Mouse (Mus musculus) G1E (cell line): Measurements from ENCODE around the gene Enoph1.

Experiments
- CTCF ChIP-seq: IDR thresholded peaks from 2 replicates; pipeline ENCODE4 v1.5.1; 2012; ENCODE audit warnings: low read depth, low read length, inconsistent platforms, mixed read lengths
- POLR2AphosphoS5 ChIP-seq: IDR thresholded peaks from 2 replicates; pipeline ENCODE4 v1.6.1; 2012; ENCODE audit warnings: low read depth, low read length, inconsistent platforms; ENCODE audit not compliant: insufficient replicate concordance

DNA sequence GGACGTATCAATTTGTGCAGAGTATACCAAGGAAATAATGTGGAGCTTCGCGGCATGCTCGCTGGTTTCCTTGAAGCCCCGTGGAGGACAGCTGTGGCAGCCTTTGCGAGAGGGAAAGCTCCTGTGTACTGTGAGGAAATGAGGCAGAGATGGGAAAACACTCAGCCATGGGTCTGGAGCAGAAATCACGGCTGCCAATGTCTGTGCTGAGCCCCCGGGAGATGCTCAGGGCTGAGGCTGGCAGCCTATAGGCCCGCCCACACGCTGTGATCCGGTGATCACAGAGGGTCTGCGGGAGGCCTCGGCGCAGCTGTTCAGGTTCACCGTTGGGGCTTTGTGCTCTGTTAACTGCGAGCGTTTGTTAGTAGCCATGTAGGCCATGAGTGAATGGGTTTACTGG is 51.8 kb downstream of the Enoph1 start:
- TF ChIP-seq CTCF (no peak), POLR2AphosphoS5 (no peak)
